Mouse (Mus musculus) c-Kit-positive CD71-negative TER-119-negative erythroid progenitor cells, embryonic 14.5 days (primary cell): ENCODE results near the gene Ppm1m.
A peak's percentile ranks its signal among the peaks of the same experiment; 100 is the strongest.

Source experiments
- DNase-seq: peaks from one replicate; pipeline ENCODE4 v3.0.0-alpha.2; 2013; ENCODE audit warnings: low read depth

Gene Ppm1m

DNA sequence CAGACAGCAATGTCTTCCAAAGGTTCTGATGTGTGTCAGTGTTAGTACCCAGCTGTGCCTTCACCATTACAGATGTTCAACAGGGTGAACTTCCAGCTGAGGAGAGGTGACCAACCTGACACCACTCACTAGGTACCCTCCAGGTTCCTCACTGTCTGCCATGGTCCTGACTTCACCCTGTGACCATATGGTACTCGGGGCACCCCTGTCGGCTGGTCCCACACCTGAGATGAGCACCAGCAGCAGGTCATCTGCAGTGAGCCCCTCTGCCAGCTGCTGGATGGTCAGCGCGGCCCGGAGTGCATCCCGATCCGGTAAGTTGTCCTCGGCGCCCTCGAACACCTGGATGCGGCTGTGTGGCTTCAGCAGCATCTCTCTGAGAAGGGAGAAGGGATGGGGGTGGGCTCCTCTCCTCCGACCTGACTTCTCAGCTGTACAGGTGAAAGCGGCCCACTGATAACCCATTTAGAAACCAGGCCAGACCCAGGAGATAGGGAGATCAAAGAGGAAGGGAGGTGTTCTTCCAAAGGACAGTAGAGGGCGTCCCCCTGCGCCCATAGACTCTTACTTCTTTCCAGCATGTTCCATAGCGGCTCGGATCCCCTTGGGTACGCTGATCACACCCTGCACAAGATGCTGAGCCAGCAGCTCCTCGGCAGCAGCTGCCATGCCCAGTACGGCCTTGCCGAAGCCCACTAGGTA, 42.5 kb downstream of the Ppm1m start:
- DNase-seq = no peak

GRCm38 (mm10) chr9:106156419-106156818, 43.1 kb downstream of the Ppm1m start:
- DNase-seq = peak; percentile 76

DNA sequence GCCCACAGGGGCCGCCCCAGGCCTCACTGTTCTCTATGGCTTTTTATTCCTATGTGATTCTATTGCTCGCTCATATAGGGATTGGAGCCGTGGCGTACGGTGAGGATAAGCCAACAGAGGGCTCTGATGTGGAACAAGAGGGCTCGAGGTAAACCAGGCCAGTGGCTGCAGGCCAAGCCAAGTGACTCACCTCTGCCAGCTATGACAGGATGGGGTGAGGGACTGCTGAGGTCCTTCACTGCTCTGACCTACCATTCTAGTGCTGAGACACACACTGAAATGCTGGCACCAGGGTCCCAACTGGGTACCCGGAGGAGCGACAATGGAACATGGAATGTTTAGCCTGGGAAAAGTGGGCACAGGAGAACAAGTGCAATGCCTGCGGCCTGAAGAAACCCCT, 45.4 kb downstream of the Ppm1m start:
- no peak for DNase-seq

DNA sequence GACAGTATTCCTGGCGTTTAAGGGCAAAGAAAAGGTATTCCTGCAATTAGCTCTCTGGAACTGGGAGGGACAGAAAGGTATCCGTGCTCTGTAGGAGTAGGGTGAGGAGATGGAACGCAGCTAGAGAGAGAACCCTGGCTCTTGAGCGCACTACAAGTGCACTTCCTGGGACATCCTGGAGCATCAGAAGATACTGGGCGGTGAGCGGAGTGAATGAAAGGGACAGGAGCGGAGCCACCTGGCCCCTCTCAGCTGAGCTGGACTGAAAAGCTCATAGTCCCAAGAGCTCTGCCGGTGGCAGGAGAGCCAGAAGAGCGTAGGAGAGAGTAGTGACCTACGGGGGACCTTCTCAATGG, 50.2 kb downstream of the Ppm1m start:
- no peak for DNase-seq

DNA sequence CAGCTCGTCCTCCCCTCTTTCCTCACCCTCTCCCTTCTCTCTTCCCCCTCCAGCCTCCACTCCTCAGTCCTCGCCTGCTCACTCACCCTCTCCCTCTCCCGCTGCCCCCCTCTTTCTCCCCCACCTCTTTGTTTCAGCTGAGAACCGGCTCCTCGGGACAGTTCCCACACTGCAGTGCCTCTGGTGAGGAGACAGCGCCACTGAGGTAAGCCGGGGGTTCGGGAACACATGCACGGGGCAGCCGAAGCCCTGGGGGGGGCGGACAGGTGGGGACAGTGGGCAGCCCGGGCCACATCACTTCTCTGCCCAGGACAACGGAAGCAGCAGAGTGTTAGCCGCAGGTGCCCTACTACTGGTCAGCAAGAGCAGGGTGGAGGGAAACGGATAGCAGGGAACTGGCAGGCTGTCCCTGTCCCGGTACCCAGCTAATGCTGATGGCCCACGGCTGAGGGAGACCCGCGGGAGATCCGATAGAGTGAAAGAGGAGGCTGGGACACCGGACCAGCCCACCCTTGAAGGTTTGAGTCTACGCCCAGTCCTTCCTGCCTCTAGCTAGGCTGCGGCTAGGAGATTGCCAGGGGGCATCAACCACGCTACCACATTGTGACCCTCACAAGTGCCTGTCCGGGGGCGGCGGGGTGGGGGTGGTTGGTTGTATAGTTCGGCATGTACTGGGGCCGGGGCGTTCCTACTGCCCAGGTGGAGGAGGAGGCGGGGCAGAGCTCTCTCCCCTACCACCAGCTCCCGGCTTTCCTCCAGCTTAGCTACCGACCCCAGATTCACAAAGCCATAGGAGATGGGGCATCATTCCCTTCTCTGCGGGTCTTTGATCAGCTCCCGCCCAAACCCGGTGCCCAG, 50.8 kb downstream of the Ppm1m start:
- DNase-seq = no peak

DNA sequence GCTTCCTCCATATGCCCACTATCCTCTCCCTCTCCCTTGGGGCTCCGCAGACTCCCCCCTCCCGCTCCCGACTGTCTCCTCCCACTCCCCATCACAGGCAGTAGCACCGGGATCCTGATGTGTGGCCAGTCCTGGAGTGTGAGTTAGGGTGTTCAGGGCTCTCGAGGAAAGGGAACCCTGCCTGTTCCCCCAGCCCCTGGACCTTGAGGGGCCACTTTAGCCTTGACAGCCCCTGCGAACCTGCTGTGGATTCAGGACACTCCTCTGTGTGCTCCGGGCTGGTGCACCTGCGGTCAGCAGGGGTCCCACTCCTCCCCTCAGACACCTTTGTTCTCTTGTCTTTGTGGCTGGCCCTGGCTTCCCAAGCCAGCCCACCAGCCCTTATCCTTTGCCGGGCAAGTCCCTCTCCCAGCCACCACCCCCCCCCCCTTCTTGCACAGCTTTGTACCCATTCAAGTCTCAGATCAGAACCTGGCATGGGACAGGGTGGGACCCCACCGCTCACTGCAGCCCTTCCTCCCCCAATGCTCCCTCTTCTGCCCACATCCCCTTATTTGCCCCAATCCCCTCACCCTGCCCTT, 51.6 kb downstream of the Ppm1m start:
- no peak for DNase-seq

- no peak for DNase-seq
Observed at GRCm38 (mm10) chr9:106147281-106147680, 52.3 kb downstream of the Ppm1m start.

- no peak for DNase-seq
Observed at GRCm38 (mm10) chr9:106145582-106145981, 54.0 kb downstream of the Ppm1m start.
